Mouse (Mus musculus) heart, adult 2 months (tissue): ENCODE measurements around the gene Ppp2r2d. TPM values are rescaled to one million over a fixed set of nuclear protein-coding genes. Genes with fewer than 3 reads are reported as not detected.
A peak's percentile ranks its signal among the peaks of the same experiment; 100 is the strongest.

Experiments
- DNase-seq, 2 experiments: peaks; one replicate each; pipeline ENCODE4 v3.0.0; 2021
- H3K27ac ChIP-seq: fragments of 200-600 bp; 2 replicates; pipeline ENCODE4 v1.8.1; 2022
- H3K27me3 ChIP-seq: fragments of 200-500 bp; 2 replicates; pipeline ENCODE4 v1.6.1; 2012; ENCODE audit warnings: mild to moderate bottlenecking, low read length, inconsistent platforms, mixed read lengths; ENCODE audit not compliant: control insufficient read depth, insufficient read depth
- H3K36me3 ChIP-seq: fragments of 200-500 bp; 2 replicates; pipeline ENCODE4 v1.6.1; 2012; ENCODE audit warnings: low read length, inconsistent platforms; ENCODE audit not compliant: control insufficient read depth, insufficient read depth
- H3K4me1 ChIP-seq: fragments of 200-500 bp; 2 replicates; pipeline ENCODE4 v1.6.1; 2011; ENCODE audit warnings: low read length; ENCODE audit not compliant: control insufficient read depth, insufficient read depth
- H3K4me3 ChIP-seq: fragments of 200-600 bp; 2 replicates; pipeline ENCODE4 v1.8.1; 2022
- H3K79me2 ChIP-seq: fragments of 200-500 bp; replicated peaks from 2 replicates; pipeline ENCODE4 v1.6.1; 2012; ENCODE audit warnings: mild to moderate bottlenecking, inconsistent platforms, low read length, moderate library complexity, mixed read lengths; ENCODE audit not compliant: control insufficient read depth, insufficient read depth
- H3K9ac ChIP-seq: fragments of 200-500 bp; 2 replicates; pipeline ENCODE4 v1.6.1; 2012; ENCODE audit warnings: low read depth, mild to moderate bottlenecking, control low read depth, inconsistent platforms, low read length, mixed read lengths
- CTCF ChIP-seq: fragments of 200-600 bp; IDR thresholded peaks from 2 replicates; pipeline ENCODE4 v1.8.1; 2022; ENCODE audit warnings: antibody characterized with exemption, mild to moderate bottlenecking, moderate library complexity
- EP300 ChIP-seq: fragments of 200-500 bp; IDR thresholded peaks from 2 replicates; pipeline ENCODE4 v1.6.1; 2011; ENCODE audit warnings: low read depth, low read length, control low read depth; ENCODE audit not compliant: insufficient read depth
- POLR2A ChIP-seq: fragments of 200-500 bp; IDR thresholded peaks from 2 replicates; pipeline ENCODE4 v1.6.1; 2011; ENCODE audit warnings: mild to moderate bottlenecking, low read depth, low read length, control low read depth; ENCODE audit not compliant: insufficient read depth
- WGBS: fragments of 180-500 bp; shearing (Covaris S2); methylation state at CpG from one replicate; pipeline ENCODE4 v1.1.7; 2018; 5-methylcytosine and 5-hydroxymethylcytosine counted together
- intact Hi-C: fragments of 180-260 bp; cut with DNase I; formaldehyde crosslinking; loops from one replicate; pipeline ENCODE4 v1.15.1; 2025
- polyA plus RNA-seq: library from polyadenylated mRNA; depleted of rRNA; stranded (reverse); fragments of >200 nt; gene quantifications from 2 replicates; pipeline ENCODE4 v1.2.3, GENCODE M21; 2012
- total RNA-seq, 2 experiments: library from RNA; stranded (reverse); gene quantifications; 2 replicates each; pipeline ENCODE4 v1.2.3; 2021

The Ppp2r2d gene
- total and polyA plus RNA-seq, 3 experiments = 18.2 to 42.4 (median 37.7) TPM

DNA sequence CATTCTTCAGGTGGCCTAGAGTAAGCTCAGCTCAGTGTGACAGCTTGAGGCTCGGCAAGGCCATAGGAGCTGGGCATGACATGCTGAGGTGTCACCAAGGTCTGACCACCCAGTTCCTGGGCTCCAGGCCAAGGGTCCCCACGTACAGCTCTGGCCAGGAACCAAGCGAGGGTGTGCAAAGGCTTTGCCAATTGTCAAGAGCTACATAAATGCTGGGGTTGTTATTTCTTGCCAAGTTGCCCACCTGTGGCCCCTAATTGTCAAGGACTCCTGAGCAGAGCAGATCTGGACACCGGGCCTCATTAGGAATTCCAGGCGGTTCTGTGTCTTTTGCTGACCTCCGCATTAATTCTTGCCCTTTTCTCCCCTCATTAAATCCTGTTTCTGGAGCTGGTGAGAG lies 21.5 kb upstream of the Ppp2r2d start:
- no peak overlapping the region for H3K9ac ChIP-seq
- TF ChIP-seq CTCF = no peak
- TF ChIP-seq POLR2A = no peak
- H3K4me3 ChIP-seq = no peak overlapping the region
- H3K36me3 ChIP-seq = no peaks in the 10 kb centered on the region
- no peaks in the 10 kb centered on the region for H3K4me1 ChIP-seq
- H3K27me3 ChIP-seq = no peaks in the 10 kb centered on the region
- no peak for DNase-seq
- intact Hi-C loops = no loop called here
- no peak overlapping the region for H3K27ac ChIP-seq
- WGBS = 60% methylated on average over 6 of the region's 6 CpGs
- no peaks in the 10 kb centered on the region for H3K79me2 ChIP-seq

DNA sequence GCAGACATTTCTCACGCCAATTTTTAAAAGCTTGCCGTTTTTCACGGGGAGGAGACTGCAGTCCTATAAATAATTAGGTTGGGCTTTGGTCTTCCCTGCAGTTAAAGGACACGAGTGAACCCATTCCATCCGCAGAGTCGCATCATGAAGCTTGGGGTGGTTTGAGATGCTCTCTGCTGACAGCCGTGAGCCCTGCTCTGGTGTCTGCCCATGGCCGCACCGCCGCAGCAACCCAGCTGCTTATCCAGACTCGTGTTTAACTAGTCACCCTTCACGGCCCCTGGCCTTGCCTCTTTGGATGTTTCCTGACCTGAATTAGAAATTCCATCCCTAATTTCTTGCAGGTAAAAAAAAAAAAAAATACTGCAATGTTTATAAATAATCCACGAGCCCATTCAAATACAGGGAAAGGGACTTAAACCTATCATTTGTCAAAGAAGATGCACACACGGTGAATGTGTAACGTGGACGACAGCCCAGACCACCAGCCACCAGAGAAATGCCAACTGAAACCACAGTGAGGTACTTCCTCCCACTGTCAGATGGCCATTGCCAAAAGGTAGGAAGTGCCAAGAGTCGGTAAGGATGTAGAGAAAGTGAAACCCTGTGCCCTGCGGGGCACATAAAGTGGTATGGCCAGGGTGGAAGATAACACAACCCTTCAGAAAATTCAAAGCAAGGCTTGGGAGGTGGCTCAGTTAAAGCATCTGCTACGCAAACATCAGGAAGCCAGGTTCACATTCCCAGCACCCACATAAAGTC lies 20.7 kb upstream of the Ppp2r2d start:
- Histone ChIP-seq H3K4me1 (no peaks in the 10 kb centered on the region), H3K4me3 (no peak overlapping the region), H3K27ac (no peak overlapping the region), H3K27me3 (no peaks in the 10 kb centered on the region), H3K79me2 (no peaks in the 10 kb centered on the region), H3K9ac (no peak overlapping the region), H3K36me3 (no peaks in the 10 kb centered on the region)
- intact Hi-C loops = loop anchor here (5.0 kb wide), 1 partner anchor 1348 kb away; no protein-coding TSS in a partner anchor
- 80% methylated on average over 19 of the region's 19 CpGs for WGBS
- DNase-seq = no peak
- TF ChIP-seq CTCF (no peak), EP300 (no peak), POLR2A (no peak)

DNA sequence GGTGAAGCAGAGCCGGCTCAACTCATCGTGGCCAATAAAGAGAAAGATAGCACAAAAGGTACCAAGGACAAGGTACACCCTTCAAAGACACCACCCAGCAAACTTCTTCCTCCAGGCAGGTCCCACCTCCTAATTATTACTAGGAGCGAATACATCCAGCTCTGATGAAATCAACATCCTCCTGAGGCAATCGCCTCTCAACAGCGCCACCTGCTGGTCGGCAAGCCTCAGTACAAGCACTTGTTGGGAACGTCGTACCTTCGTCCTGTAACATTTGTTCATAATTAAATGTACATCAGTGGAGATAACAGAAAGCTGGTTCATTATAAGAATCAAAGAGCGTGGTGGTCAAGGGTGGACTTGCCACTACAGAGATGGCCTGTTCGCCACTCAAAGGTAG lies 18.1 kb upstream of the Ppp2r2d start:
- no peak for TF ChIP-seq EP300
- TF ChIP-seq CTCF = peak; percentile 98
- DNase-seq = peak; percentile 49 to 74
- Histone ChIP-seq H3K27me3 (no peaks in the 10 kb centered on the region), H3K79me2 (no peaks in the 10 kb centered on the region), H3K9ac (no peak overlapping the region), H3K4me3 (no peak overlapping the region), H3K4me1 (no peaks in the 10 kb centered on the region), H3K36me3 (no peaks in the 10 kb centered on the region), H3K27ac (no peak overlapping the region)
- intact Hi-C loops = loop anchor here (1.0 to 5.0 kb wide), 2 partner anchors 94 to 1351 kb away; no protein-coding TSS in a partner anchor
- 14% methylated on average over 11 of the region's 11 CpGs for WGBS

DNA sequence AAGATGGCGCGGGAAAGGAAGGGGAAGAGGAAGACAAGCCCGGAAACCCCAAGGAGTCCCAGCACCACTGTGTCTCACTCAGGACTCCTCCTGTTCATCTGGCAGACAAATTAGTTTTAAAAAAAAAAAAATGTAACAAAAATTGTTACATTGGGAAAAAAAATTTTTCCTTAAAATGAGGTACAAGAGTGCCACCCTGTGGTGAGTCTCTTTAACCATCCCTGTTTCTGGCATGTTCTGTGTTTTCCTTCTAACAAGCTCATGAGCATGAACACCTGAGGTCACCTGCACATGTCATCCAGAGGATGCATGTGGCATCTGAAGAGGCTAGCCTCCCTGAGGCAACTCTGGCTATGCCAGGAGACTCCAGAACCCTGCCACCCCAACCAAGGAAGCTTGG lies 10.9 kb upstream of the Ppp2r2d start:
- Histone ChIP-seq H3K4me3 (no peak overlapping the region), H3K4me1 (no peaks in the 10 kb centered on the region), H3K27me3 (no peaks in the 10 kb centered on the region), H3K79me2 (no peaks in the 10 kb centered on the region), H3K9ac (no peak overlapping the region), H3K36me3 (no peaks in the 10 kb centered on the region), H3K27ac (no peak overlapping the region)
- DNase-seq = no peak
- intact Hi-C loops = no loop called here
- no peak for TF ChIP-seq EP300
- TF ChIP-seq CTCF = peak; percentile 25
- TF ChIP-seq POLR2A = no peak
- 73% methylated on average over 3 of the region's 3 CpGs for WGBS

DNA sequence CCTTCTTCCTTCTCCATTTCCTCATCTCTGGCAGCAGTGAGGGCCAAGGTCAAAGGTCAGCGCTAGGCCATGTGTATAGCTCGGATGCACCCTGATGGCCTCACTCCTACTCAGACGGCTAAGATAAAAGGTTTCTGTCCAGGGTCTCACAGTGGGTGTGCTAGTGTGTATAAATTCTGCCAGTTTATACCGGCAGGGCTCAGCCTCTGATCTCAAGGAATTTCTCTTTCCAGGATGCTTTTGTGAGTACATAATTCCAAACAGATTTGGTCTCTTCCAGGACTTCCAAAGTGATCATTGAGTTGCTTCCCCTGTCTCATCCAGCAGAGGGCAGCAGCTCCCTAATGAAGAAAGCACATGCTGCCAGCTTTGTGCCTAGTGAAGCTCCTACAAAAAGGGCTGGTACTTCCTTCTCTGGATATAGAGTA lies 5.3 kb upstream of the Ppp2r2d start:
- Histone ChIP-seq H3K79me2 (0 out of 2 replicates have a peak, but pooled peaks cover 2% of the 10 kb centered on the region), H3K36me3 (peaks cover 2% of the 10 kb centered on the region; the same call in 1 of the 2 replicates), H3K9ac (no peak overlapping the region), H3K27ac (no peak overlapping the region), H3K27me3 (no peaks in the 10 kb centered on the region), H3K4me1 (peaks cover 11% of the 10 kb centered on the region), H3K4me3 (no peak overlapping the region)
- intact Hi-C loops = loop anchor here (1.0 kb wide), 1 partner anchor 83 kb away; no protein-coding TSS in a partner anchor
- WGBS = 56% methylated on average over 4 of the region's 4 CpGs
- peak; percentile 74 to 84 for DNase-seq
- TF ChIP-seq CTCF = peak; percentile 78
- peak; percentile 82 for TF ChIP-seq EP300
- no peak for TF ChIP-seq POLR2A

DNA sequence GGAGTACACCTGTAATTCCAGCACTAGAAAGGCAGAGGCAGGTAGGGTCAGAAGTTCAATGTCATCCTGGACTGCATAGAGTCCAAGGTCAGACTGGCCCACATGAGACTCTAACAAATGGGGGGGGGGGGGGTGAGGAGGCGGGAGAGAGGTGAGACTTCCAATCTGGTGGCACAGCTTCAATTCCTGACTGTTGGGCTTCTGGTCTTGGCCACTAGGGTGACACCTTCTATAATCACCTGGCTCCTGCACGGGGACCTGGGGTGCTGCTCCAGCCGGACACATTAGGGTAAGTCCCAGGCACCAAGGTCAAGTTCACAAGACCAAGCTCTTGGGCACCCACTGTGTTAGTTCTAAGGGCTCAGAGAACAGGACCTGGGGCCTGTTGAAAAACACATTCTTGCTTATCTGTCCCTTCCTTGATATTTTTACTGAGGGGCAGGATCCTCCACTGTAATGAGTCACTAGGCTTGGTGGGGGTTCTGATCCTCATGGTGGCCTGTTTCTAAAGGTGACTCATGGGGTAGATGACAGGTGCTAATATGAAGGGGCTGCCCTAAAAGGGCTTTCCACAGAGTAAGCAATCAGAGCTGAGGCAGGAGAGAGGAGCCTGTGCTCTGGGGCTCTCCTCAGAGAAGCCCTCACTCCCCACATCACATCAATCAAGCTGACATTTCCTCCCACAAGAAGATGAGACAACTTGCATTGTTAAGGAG lies 4.3 kb upstream of the Ppp2r2d start:
- peaks cover 2% of the 10 kb centered on the region for H3K79me2 ChIP-seq
- no peak overlapping the region for H3K9ac ChIP-seq
- 65% methylated on average over 3 of the region's 3 CpGs for WGBS
- peaks cover 2% of the 10 kb centered on the region; the same call in 1 of the 2 replicates for H3K36me3 ChIP-seq
- no peak for TF ChIP-seq CTCF
- no peak for TF ChIP-seq POLR2A
- TF ChIP-seq EP300 = no peak
- no peak overlapping the region for H3K27ac ChIP-seq
- H3K4me1 ChIP-seq = peaks cover 11% of the 10 kb centered on the region
- intact Hi-C loops = no loop called here
- DNase-seq = no peak
- H3K27me3 ChIP-seq = no peaks in the 10 kb centered on the region
- no peak overlapping the region for H3K4me3 ChIP-seq
